Mouse (Mus musculus) Muller cell, postnatal 12 days (primary cell): ENCODE data around the gene Ablim1.
A peak's percentile ranks its signal among the peaks of the same experiment; 100 is the strongest.

Experiments used
- DNase-seq: peaks from one replicate; pipeline ENCODE4 v3.0.0-alpha.2; 2015; ENCODE audit errors: inconsistent ontology term

The Ablim1 gene

GRCm38 (mm10) chr19:57016995-57017784, 297.5 kb downstream of the Ablim1 start:
- DNase-seq, result no peak

- DNase-seq, result peak; percentile 72
Observed at GRCm38 (mm10) chr19:57014808-57015207, 299.9 kb downstream of the Ablim1 start.

- peak; percentile 44 for DNase-seq
Observed at GRCm38 (mm10) chr19:57013271-57013677, 301.4 kb downstream of the Ablim1 start.

- no peak for DNase-seq
Observed at GRCm38 (mm10) chr19:57012068-57012467, 302.7 kb downstream of the Ablim1 start.

GRCm38 (mm10) chr19:57010064-57010463, 304.7 kb downstream of the Ablim1 start:
- DNase-seq, result no peak

DNA sequence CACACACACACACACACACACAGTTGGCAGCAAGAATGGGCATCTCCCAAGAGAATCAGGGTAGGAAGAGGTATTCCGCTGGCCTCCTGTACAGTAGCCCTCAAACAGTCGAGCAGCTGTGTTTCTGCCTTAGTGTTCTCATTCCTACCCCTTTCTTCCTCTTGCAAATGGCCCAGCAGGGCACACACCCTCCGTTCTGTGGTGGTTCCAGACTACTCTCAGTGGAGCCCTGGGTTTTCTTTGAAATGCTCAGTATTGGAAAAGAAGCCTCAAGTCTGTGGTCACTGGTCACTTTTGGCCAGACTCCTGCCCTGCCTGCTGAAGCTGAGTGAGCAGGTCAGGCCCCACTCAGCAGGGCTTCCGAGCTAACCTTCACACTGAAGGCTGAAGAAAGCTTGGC, 305.1 kb downstream of the Ablim1 start:
- DNase-seq, result peak; percentile 44

DNA sequence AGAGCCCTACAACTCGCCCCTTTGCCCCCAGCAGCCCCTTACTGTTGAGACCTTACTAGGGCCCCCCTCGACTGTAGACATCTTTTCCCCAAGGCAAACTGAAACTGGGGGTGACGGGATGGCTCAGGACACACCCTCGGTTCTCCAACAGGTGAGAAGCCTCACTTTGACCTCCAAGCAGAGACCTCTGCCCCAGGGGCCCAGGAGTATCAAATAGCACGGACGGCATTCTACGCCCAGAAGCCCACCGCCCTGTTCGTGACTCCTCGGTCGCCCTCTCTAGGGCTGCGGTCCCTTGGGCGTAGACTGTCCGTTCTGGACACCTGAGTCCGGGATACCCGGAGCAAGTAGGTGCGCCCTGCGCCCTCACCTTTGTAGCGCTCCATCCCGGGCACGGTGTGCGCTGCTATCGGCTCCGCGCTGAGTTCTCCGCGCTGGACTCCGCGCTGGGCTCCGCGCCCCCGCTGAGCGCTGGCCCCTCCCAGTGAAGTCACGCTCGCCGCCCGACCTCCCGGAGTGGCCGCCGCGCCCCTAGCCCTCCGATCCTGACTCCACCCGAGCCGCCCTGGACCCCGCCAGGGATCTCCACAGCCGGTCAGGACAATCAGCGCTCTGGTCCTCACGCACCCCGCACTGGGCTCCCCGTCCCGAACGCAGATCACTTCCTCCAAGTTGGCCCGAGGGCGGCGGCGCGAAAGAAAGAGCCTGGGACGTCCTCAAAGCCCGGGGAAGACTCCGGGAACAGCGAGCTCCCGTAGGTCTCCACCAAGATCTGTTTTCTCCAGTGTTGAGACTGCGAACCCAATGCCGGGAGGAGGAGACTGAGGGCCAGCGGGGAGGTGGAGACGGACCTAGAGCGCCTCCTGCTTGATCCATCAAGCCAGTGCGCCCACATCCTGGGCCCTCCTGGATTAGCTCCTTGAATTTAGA, 306.7 kb downstream of the Ablim1 start, which contains the start of gene Afap1l2:
Gene Afap1l2, minus strand, starts transcription at position 448 of the 930 bp plus-strand sequence.
- peak; percentile 77 for DNase-seq

DNA sequence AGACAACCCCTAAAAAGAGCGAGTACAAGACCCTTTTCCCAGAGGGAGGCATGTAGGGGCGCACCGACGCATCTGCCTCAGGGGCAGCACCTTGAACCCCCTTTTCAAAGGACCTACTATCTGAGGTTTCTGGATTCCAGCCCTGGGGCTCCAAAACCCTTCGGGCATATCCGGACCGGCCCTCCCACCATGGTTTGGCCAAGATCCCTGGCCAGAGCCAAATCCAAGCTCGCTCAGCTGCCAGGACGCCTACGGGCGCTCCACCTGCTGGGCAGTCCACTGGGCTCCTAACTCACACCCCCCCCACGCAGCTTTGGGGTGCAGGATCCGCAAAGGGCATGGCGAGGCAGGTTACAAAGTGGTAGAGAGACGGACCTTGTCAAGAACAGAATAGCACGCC, 307.4 kb downstream of the Ablim1 start:
- peak; percentile 71 for DNase-seq

DNA sequence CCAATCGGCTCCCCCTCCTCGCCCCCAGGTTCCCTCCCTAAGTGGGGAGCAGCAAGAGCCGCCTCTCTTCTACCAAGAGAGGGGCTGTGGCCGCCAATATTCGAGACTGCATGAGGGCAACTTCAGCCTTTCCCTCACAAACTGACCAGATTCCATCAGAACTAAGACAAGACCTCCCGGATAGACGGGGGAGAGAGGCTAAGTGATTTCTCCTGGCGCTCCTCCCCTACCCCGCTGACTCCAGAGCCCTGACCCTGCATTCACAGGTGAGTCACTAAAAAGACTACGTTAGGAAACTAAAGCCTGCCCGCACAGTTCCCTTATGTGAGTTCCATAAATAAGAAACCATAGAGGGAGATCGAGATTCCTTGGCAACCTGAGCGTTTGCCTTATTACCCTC, 307.9 kb downstream of the Ablim1 start:
- no peak for DNase-seq

GRCm38 (mm10) chr19:57005062-57005461, 309.7 kb downstream of the Ablim1 start:
- no peak for DNase-seq

DNA sequence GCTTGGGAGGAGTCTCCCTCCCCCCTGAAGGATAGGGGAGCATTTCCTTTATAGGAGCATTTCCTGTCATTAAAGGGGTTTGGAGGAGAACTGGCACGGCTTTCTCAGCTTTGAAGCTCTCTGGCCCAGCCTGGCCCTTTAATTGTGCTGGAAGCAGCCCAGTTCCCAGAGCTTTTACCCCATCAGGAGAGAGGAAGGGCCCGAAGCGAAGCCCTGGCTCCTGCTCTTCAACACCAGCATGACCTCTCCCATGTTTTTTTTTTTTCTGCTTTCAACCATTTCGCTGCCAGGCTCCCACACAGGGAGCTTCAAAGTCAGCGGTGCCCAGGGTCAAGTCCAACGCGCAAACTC, 311.3 kb downstream of the Ablim1 start:
- peak; percentile 61 for DNase-seq

- peak; percentile 64 for DNase-seq
Observed at GRCm38 (mm10) chr19:57002741-57003459, 311.8 kb downstream of the Ablim1 start.

DNA sequence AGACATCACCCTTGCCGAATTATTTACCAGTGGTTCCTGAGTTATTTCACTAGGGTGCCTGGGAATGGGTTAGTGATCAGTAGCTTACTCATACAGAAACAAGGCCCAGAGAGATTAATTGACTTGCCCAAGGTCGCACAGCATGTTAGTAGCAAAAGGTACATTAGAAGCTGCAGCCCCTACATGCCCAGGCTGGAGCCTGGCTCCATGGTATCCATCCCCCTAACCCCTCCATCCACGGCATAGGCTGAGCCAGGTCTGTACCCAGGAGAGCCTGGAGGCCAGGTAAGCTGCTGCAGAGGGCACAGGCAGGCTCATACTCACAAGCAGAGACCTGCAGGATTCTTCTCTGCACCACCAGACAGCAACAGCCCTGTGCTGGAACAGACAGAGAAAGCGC, 312.8 kb downstream of the Ablim1 start:
- DNase-seq, result no peak

DNA sequence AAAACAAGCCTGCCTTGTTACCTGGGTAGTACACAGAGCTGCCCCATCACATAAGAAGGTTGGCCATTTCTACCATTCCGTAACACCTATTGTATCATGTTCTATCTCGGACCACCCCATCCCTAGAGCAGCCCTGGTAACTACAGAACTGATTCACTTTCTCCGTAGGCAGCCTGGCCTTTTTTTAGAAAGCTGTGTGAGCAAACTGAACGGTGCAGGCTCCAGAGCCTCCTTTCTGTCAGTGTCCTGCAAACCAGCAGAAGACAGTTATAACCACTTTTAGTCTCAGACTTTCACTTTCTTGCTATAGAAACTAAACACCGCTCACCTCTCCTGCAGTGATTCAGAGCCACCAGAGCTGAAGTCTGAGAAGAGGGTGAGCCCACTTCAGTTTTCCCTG, 314.1 kb downstream of the Ablim1 start:
- no peak for DNase-seq

DNA sequence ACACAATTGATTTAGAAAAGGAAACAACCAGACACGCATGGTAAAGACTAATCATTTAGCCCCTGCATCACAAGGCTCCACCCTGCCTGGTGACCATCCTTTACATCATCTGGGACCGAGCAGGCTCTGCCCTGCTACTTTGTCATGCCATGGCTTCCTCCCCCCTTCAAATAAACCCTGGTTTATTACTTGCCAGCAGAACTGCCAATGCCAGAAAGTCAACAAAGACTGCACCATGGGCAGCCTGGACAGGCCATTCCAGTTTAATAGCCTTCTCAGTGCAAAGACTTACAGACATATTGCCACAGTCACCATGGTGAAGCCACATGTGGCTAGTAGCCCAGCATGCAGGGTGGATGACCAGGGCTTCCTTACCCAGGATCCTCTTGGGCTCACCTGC, 314.9 kb downstream of the Ablim1 start:
- DNase-seq, result no peak

DNA sequence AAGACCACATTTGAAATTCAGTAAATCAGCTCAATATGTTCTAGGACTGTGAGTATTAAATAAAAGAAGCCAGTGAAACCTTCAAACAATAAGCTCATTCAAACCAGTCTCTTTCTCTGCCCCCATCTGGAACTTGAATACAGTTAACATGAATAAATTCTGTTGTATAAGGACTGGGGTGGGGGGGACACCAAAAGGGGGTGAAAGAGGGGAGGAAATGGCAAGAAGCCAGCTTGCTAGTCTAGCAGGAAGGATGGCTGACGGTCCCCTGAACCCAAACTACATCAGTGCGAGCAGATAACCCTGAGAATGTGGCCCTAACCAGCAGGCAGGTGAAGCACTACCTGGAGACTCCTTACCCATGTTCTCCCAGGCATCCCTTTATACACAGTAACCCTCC, 315.8 kb downstream of the Ablim1 start:
- no peak for DNase-seq

DNA sequence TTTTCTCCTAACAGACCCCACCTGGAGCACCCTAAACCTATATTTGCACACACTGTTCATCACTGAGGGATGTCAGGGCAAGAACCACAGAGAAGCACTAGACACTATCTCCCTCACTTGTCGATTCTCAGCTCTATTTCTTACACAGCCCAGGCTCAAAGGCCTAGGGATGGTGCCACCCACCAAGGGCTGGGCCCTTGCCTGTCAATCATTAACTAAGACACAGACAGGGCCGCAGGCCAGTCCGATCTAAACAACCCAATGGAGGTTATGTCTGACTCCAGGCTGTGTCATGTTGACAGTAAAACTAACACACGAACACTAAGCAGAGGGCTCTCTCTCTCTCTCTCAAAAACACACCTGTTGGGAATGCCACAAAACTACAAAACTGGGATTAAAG, 316.4 kb downstream of the Ablim1 start:
- DNase-seq, result no peak

GRCm38 (mm10) chr19:56997164-56997599, 317.5 kb downstream of the Ablim1 start:
- peak; percentile 49 for DNase-seq

GRCm38 (mm10) chr19:56995441-56995840, 319.3 kb downstream of the Ablim1 start:
- no peak for DNase-seq

- DNase-seq, result peak; percentile 83
Observed at GRCm38 (mm10) chr19:56994653-56995052, 320.1 kb downstream of the Ablim1 start.

GRCm38 (mm10) chr19:56993763-56994162, 321.0 kb downstream of the Ablim1 start:
- DNase-seq, result peak; percentile 82

- DNase-seq, result no peak
Observed at GRCm38 (mm10) chr19:56992978-56993545, 321.7 kb downstream of the Ablim1 start.
